Mouse (Mus musculus): ENCODE results near the gene Hnrnpk.
"Not testable (repeated sequence)": the region's sequence is repeated elsewhere in the genome, so short reads cannot be mapped to it uniquely, and the experiment has no call there.

Hnrnpk gene

GRCm38 (mm10) chr13:58403243-58403642, at the start of gene Hnrnpk:
Gene Hnrnpk (minus strand): TSS chr13:58403343.
- DNase-seq = not testable (repeated sequence)

GRCm38 (mm10) chr13:58452246-58452645, 49.1 kb upstream of the Hnrnpk start:
- DNase-seq = no peak

GRCm38 (mm10) chr13:58450459-58451182, 47.5 kb upstream of the Hnrnpk start:
- no peak for DNase-seq

GRCm38 (mm10) chr13:58446541-58446940, 43.4 kb upstream of the Hnrnpk start:
- no peak for DNase-seq

GRCm38 (mm10) chr13:58443787-58444186, 40.6 kb upstream of the Hnrnpk start:
- peak; percentile 45 to 73 for DNase-seq

- no peak for DNase-seq
These were observed 40.2 kb upstream of the Hnrnpk start for GRCm38 (mm10) chr13:58443326-58443725.

GRCm38 (mm10) chr13:58439716-58440115, 36.6 kb upstream of the Hnrnpk start:
- DNase-seq = no peak

GRCm38 (mm10) chr13:58423061-58423660, 20.0 kb upstream of the Hnrnpk start:
- DNase-seq = no peak

- DNase-seq = no peak
These were observed 19.1 kb upstream of the Hnrnpk start for GRCm38 (mm10) chr13:58422242-58422641.

GRCm38 (mm10) chr13:58421026-58421425, 17.9 kb upstream of the Hnrnpk start:
- DNase-seq = no peak

GRCm38 (mm10) chr13:58419266-58419665, 16.1 kb upstream of the Hnrnpk start:
- DNase-seq = no peak

- DNase-seq = peak in 1 of 2 experiments; percentile 26
These were observed 15.5 kb upstream of the Hnrnpk start for GRCm38 (mm10) chr13:58418656-58419055.

- DNase-seq = no peak
These were observed 12.7 kb upstream of the Hnrnpk start for GRCm38 (mm10) chr13:58415838-58416237.

- DNase-seq = no peak
These were observed 12.2 kb upstream of the Hnrnpk start for GRCm38 (mm10) chr13:58415374-58415773.

GRCm38 (mm10) chr13:58411073-58411472, 7.9 kb upstream of the Hnrnpk start:
- no peak for DNase-seq

- DNase-seq = no peak
These were observed 416 bp downstream of the Hnrnpk start for GRCm38 (mm10) chr13:58402744-58403110.

GRCm38 (mm10) chr13:58402003-58402743, 970 bp downstream of the Hnrnpk start, which contains the start of gene Rmi1:
Gene Rmi1 (plus strand): TSS chr13:58402248.
- peak; percentile 96 to 97 for DNase-seq

GRCm38 (mm10) chr13:58401135-58402002, 1.8 kb downstream of the Hnrnpk start:
- peak; percentile 72 for DNase-seq

- DNase-seq = no peak
These were observed 2.6 kb downstream of the Hnrnpk start for GRCm38 (mm10) chr13:58400576-58400975.

GRCm38 (mm10) chr13:58397651-58398050, 5.5 kb downstream of the Hnrnpk start:
- DNase-seq = no peak

GRCm38 (mm10) chr13:58394392-58394791, 8.8 kb downstream of the Hnrnpk start:
- not testable (repeated sequence) for DNase-seq

GRCm38 (mm10) chr13:58389324-58389951, 13.7 kb downstream of the Hnrnpk start:
- no peak for DNase-seq

All from spleen, adult 18-20 months (tissue).